Mouse (Mus musculus) mouse embryonic stem cell (cell line): ENCODE results near the gene Clip4.
"Not testable (repeated sequence)": the region's sequence is repeated elsewhere in the genome, so short reads cannot be mapped to it uniquely, and the experiment has no call there.

Source experiments
- in situ Hi-C, 2 experiments: fragments of 300-500 bp; cut with MboI; formaldehyde crosslinking; loops; 1 replicate in 1 of 2; 3 replicates in 1 of 2; pipeline ENCODE4 v1.14.3; 2019 to 2020; ENCODE audit warnings: low sequenced_read_pairs in 2 of 2, low pct_unique_long_range_greater_than_20kb in 1 of 2, mixed read lengths in 1 of 2; ENCODE audit not compliant: unreplicated experiment in 1 of 2

Clip4 gene

DNA sequence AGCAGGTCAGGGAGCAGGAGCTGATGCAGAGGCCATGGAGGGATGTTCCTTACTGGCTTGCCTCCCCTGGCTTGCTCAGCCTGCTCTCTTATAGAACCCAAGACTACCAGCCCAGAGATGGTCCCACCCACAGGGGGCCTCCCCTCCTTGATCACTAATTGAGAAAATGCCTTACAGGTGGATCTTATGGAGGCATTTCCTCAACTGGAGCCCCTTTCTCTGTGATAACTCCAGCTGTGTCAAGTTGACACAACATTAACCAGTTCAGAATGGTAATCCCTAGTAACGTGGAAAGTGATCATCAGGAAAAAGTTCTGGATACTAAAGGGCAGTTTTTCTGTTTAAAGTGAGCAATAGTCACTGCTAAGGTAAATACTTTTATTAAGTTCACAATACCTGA lies at the start of gene Clip4:
Gene Clip4 (plus strand): TSS at position 301 of the 400 bp plus-strand sequence.
- in situ Hi-C loops: not testable (repeated sequence)

DNA sequence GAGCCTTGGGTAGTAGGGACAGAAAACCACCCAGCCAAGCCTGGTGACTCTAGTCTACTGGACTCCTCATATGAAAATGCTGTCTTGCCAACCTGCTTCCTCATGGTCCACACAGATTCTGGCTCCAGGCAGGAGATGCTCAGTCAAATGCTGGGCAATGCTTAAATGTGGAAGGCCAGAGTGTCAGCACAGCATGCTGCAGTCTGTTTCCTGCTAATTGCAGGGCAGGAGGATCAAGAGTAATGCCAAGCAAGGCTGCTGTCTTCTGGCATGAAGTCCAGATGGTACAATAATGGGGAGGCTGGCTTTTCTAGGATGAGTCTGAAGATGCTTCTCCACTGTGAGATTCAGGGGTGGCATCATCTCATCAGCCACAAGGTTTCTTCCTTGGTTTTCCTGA lies 47.8 kb upstream of the Clip4 start:
- in situ Hi-C loops: no loop called here

- in situ Hi-C loops: no loop called here
These were observed 47.3 kb upstream of the Clip4 start for GRCm38 (mm10) chr17:71721019-71721418.

GRCm38 (mm10) chr17:71730655-71731054 lies 37.6 kb upstream of the Clip4 start:
- in situ Hi-C loops: no loop called here

- in situ Hi-C loops: no loop called here
These were observed 31.8 kb upstream of the Clip4 start for GRCm38 (mm10) chr17:71736442-71736841.

GRCm38 (mm10) chr17:71742156-71742555 lies 26.1 kb upstream of the Clip4 start:
- in situ Hi-C loops: no loop called here

- in situ Hi-C loops: no loop called here
These were observed 25.3 kb upstream of the Clip4 start for GRCm38 (mm10) chr17:71742935-71743334.

GRCm38 (mm10) chr17:71746114-71746513 lies 22.2 kb upstream of the Clip4 start:
- in situ Hi-C loops: no loop called here

GRCm38 (mm10) chr17:71747561-71747960 lies 20.7 kb upstream of the Clip4 start:
- in situ Hi-C loops: no loop called here

DNA sequence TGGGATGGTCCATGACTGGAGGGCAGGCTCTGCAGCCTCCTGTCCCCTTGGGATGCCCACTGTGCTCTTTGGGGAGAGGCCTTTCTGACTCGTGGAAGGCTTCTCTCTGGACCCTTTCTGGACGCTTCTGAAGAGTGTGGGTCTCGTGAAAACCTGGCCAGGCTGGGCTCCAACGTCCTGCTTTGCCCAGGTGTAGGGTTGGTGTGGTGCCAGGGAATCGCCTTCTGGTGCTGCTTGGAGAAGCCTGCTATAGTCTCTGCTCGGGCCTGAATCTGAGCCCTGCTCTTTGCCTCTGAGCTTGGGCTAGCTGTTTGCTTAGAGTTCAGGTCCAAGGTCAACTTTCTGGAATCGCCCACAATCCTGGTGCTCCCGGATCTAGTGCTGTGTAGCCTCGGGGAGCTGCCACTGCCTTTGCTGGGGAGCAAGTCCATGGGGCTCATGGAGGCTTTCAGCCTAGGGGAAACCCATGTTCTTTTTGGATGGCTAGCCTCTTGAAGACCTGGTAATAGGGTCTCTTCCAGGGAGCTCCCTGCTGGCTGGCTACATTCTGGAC lies 18.6 kb upstream of the Clip4 start:
- in situ Hi-C loops: no loop called here

- in situ Hi-C loops: no loop called here
These were observed 15.4 kb upstream of the Clip4 start, which contains the start of gene Pcare for GRCm38 (mm10) chr17:71752831-71753230. TSS of gene Pcare (minus strand) at chr17:71752894.

DNA sequence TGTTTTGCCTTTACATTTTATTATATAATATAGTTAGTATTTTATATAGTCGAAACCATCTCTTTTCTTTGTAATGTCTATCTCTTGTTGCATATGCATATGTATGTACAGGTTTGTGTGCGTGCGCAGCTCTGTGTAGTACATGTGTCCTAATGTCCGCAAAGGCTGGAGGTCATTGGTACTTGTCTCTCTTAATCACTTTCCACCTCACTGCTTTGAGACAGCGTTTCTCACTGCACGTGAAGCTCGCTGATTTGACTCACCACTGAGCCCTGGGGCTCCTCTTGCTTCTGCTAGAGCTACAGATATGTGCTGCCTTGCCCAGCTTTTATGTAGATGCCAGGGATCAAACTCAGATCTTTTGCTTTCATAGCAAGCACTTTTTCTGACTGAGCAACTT lies 7.7 kb upstream of the Clip4 start:
- in situ Hi-C loops: no loop called here

GRCm38 (mm10) chr17:71769564-71769963 lies 1.3 kb downstream of the Clip4 start:
- in situ Hi-C loops: no loop called here

- in situ Hi-C loops: no loop called here
These were observed 2.4 kb downstream of the Clip4 start for GRCm38 (mm10) chr17:71770696-71771095.

- in situ Hi-C loops: no loop called here
These were observed 5.9 kb downstream of the Clip4 start for GRCm38 (mm10) chr17:71774173-71774572.

DNA sequence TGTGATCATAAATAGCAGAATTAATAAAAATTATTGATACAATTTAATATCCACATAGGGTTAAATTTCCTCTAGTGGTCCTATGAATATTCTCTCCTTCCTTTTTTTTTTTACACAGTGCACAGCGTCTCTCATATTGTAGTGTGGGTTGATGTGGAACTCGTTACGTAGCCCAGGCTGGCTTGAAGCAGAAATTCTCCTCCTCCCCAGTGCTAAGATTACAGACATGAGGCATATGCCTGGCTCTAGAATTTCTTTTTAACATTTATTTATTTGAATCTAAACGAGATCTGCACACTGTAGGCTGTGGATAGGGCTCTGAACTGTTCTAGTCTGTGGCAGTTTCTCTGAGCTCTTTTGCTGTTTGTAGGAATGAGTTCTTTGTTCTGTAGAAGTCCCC lies 7.0 kb downstream of the Clip4 start:
- in situ Hi-C loops: no loop called here

DNA sequence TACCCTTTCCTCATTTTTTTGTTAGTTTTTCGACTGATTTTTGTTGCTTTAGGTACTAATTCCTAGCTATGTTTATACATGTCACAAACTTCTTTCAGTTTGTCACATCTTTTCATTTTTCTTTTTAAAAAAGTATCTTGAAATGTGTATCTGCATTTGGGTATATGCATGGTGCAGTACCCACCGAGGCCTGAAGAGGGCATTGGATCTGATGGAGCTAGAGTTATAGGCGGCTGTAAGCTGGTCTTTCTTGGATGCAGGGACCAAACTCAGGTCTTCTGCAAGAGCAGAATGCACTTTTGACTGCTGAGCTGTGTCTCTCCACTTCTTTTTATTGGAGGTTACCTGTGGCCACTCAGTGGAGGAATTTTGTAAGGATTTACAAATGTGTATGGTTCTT lies 10.4 kb downstream of the Clip4 start:
- in situ Hi-C loops: no loop called here

GRCm38 (mm10) chr17:71780490-71780889 lies 12.2 kb downstream of the Clip4 start:
- in situ Hi-C loops: no loop called here

GRCm38 (mm10) chr17:71780945-71781344 lies 12.7 kb downstream of the Clip4 start:
- in situ Hi-C loops: no loop called here

DNA sequence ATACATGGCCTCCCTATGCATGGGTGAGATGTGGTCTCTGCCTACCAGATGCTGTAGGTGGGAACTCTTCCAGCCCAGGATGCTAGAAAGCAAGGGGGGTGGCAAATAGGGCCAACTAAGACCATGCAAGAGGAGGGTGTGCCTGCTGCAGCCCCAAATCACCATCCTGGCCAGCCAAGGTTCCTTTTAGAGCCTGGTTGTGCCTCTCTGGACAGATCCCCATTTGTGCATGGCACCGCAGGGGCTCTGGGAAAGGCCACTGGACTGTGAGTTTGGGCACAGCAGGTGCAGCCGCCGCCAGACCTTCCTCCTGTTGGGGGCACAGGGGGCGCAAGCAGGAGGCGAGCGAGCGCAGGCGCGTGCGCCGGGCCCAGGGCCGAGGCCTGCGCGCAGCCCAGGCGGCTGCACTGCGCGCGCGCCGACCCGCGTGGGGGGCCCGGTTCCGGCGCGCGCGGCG lies 14.0 kb downstream of the Clip4 start:
- in situ Hi-C loops: no loop called here
